Mouse (Mus musculus) hindbrain, embryonic 15.5 days (tissue): ENCODE measurements around the gene Ube2m. TPM values are rescaled to one million over a fixed set of nuclear protein-coding genes. Genes with fewer than 3 reads are reported as not detected.

Experiments used
- ATAC-seq: fragments of 200-750 bp; cut with Nextera tagmentation; 2 replicates; pipeline ENCODE4 v1.8.0; 2017; ENCODE audit warnings: low read depth, moderate number of reproducible peaks, moderate TSS enrichment; ENCODE audit not compliant: low FRiP score
- H3K27ac ChIP-seq: fragments of 300-500 bp; sonication (generic); replicated peaks from 2 replicates; pipeline ENCODE4 v1.5.1; 2015; ENCODE audit warnings: mild to moderate bottlenecking, inconsistent platforms
- H3K27me3 ChIP-seq: fragments of 300-500 bp; sonication (generic); 2 replicates; pipeline ENCODE4 v1.6.1; 2015; ENCODE audit warnings: control low read depth, inconsistent platforms
- H3K36me3 ChIP-seq: fragments of 300-500 bp; sonication (generic); 2 replicates; pipeline ENCODE4 v1.6.1; 2015; ENCODE audit warnings: control low read depth, inconsistent platforms
- H3K4me1 ChIP-seq: fragments of 300-500 bp; sonication (generic); replicated peaks from 2 replicates; pipeline ENCODE4 v1.6.1; 2015; ENCODE audit warnings: control low read depth, inconsistent platforms
- H3K4me2 ChIP-seq: fragments of 300-500 bp; sonication (generic); 2 replicates; pipeline ENCODE4 v1.6.1; 2015; ENCODE audit warnings: moderate library complexity, mild to moderate bottlenecking, inconsistent platforms
- H3K4me3 ChIP-seq: fragments of 300-500 bp; sonication (generic); 2 replicates; pipeline ENCODE4 v1.5.1; 2015; ENCODE audit warnings: mild to moderate bottlenecking, inconsistent platforms
- H3K9ac ChIP-seq: fragments of 300-500 bp; sonication (generic); 2 replicates; pipeline ENCODE4 v1.6.1; 2015; ENCODE audit warnings: inconsistent platforms
- H3K9me3 ChIP-seq: fragments of 300-500 bp; sonication (generic); 2 replicates; pipeline ENCODE4 v1.6.1; 2016; ENCODE audit warnings: control low read depth, inconsistent platforms
- WGBS: fragments of 180-500 bp; shearing (Covaris S2); methylation state at CpG from one replicate; pipeline ENCODE4 v1.1.7; 2015; 5-methylcytosine and 5-hydroxymethylcytosine counted together
- polyA plus RNA-seq: library from polyadenylated mRNA; unstranded; fragments of >200 nt; fragmentation: Nextera tagmentation; extraction: Ambion mirVana; gene quantifications from 2 replicates; pipeline ENCODE4 v1.2.1, GENCODE M21; 2015

Ube2m gene
- polyA plus RNA-seq, 1 experiment from 2014 or later: 163 TPM

- Histone ChIP-seq H3K4me3 (no peak overlapping the region), H3K27me3 (no peaks in the 10 kb centered on the region), H3K9ac (no peak overlapping the region), H3K4me2 (no peak overlapping the region), H3K36me3 (no peaks in the 10 kb centered on the region), H3K4me1 (no peaks in the 10 kb centered on the region), H3K9me3 (no peaks in the 10 kb centered on the region), H3K27ac (no peak overlapping the region)
- 93% methylated on average over 10 of the region's 10 CpGs for WGBS
- no peak for ATAC-seq
Observed at GRCm38 (mm10) chr7:12993148-12993547, 44.9 kb downstream of the Ube2m start.

GRCm38 (mm10) chr7:12992222-12992621 is 45.9 kb downstream of the Ube2m start:
- Histone ChIP-seq H3K4me2 (no peak overlapping the region), H3K4me1 (no peaks in the 10 kb centered on the region), H3K9me3 (no peaks in the 10 kb centered on the region), H3K36me3 (no peaks in the 10 kb centered on the region), H3K9ac (no peak overlapping the region), H3K27me3 (no peaks in the 10 kb centered on the region), H3K27ac (no peak overlapping the region), H3K4me3 (no peak overlapping the region)
- 5% methylated on average over 3 of the region's 3 CpGs for WGBS
- no peak for ATAC-seq

- ATAC-seq: no peak
- no peak overlapping the region for H3K9ac ChIP-seq
- no peak overlapping the region for H3K4me3 ChIP-seq
- no peak overlapping the region for H3K27ac ChIP-seq
- WGBS: 87% methylated on average over 8 of the region's 8 CpGs
- no peak overlapping the region for H3K4me2 ChIP-seq
- no peaks in the 10 kb centered on the region for H3K9me3 ChIP-seq
- no peaks in the 10 kb centered on the region for H3K36me3 ChIP-seq
- no peaks in the 10 kb centered on the region for H3K27me3 ChIP-seq
- no peaks in the 10 kb centered on the region for H3K4me1 ChIP-seq
Observed at GRCm38 (mm10) chr7:12987409-12988189, 50.5 kb downstream of the Ube2m start.

GRCm38 (mm10) chr7:12986906-12987305 is 51.2 kb downstream of the Ube2m start:
- Histone ChIP-seq H3K4me3 (no peak overlapping the region), H3K27ac (no peak overlapping the region), H3K36me3 (no peaks in the 10 kb centered on the region; the same call in 1 of the 2 replicates), H3K9me3 (no peaks in the 10 kb centered on the region), H3K4me1 (no peaks in the 10 kb centered on the region), H3K27me3 (no peaks in the 10 kb centered on the region), H3K9ac (no peak overlapping the region), H3K4me2 (no peak overlapping the region)
- no peak for ATAC-seq
- 86% methylated on average over 8 of the region's 8 CpGs for WGBS

- no peak overlapping the region for H3K27ac ChIP-seq
- no peak overlapping the region for H3K9ac ChIP-seq
- no peaks in the 10 kb centered on the region; the same call in 1 of the 2 replicates for H3K36me3 ChIP-seq
- WGBS: 100% methylated on average over 1 of the region's 1 CpGs
- H3K4me3 ChIP-seq: no peak overlapping the region
- H3K9me3 ChIP-seq: no peaks in the 10 kb centered on the region
- H3K4me2 ChIP-seq: no peak overlapping the region
- no peak for ATAC-seq
- H3K27me3 ChIP-seq: no peaks in the 10 kb centered on the region
- H3K4me1 ChIP-seq: no peaks in the 10 kb centered on the region
Observed at GRCm38 (mm10) chr7:12985724-12986123, 52.4 kb downstream of the Ube2m start.

Other genes starting within 250 kb of the Ube2m start
- 28.2 and 33.1 TPM in 2 replicates for gene Zscan18, start 234.6 kb downstream of the Ube2m start, polyA plus RNA-seq
- gene Zfp329, start 219.4 kb downstream of the Ube2m start, polyA plus RNA-seq: 28.3 and 30.0 TPM in 2 replicates
- 26.2 and 27.6 TPM in 2 replicates for gene Zfp110, start 203.5 kb downstream of the Ube2m start, polyA plus RNA-seq
- 7.5 TPM in 2 replicates for gene Zfp128, start 157.1 kb downstream of the Ube2m start, polyA plus RNA-seq
- gene Zscan22, start 140.5 kb downstream of the Ube2m start, polyA plus RNA-seq: 9.9 and 12.4 TPM in 2 replicates
- gene Rps5, start 116.0 kb downstream of the Ube2m start, polyA plus RNA-seq: 549 and 585 TPM in 2 replicates
- 1.1 and 1.3 TPM in 2 replicates for gene Rnf225, start 110.9 kb downstream of the Ube2m start, polyA plus RNA-seq
- gene Zfp324, start 72.4 kb downstream of the Ube2m start, polyA plus RNA-seq: 13.4 and 13.6 TPM in 2 replicates
- gene Zfp446, start 60.4 kb downstream of the Ube2m start, polyA plus RNA-seq: 11.7 and 11.8 TPM in 2 replicates
- 0.39 and 0.45 TPM in 2 replicates for gene Slc27a5, start 40.1 kb downstream of the Ube2m start, polyA plus RNA-seq
- gene Trim28, start 39.2 kb downstream of the Ube2m start, polyA plus RNA-seq: 217 and 230 TPM in 2 replicates
- 40.7 and 42.5 TPM in 2 replicates for gene Zbtb45, start 28.2 kb downstream of the Ube2m start, polyA plus RNA-seq
- 170 and 171 TPM in 2 replicates for gene Chmp2a, start 3.5 kb downstream of the Ube2m start, polyA plus RNA-seq
- gene Mzf1, start 16.5 kb upstream of the Ube2m start, polyA plus RNA-seq: 9.0 and 9.3 TPM in 2 replicates
- gene Vmn1r85, start 56.9 kb upstream of the Ube2m start, polyA plus RNA-seq: 0.13 and 0.14 TPM in 2 replicates
- gene Vmn1r86, start 81.6 kb upstream of the Ube2m start, polyA plus RNA-seq: 0.03 TPM in 1 of 2 replicates, not detected in the other
- not detected in 2 replicates for gene Vmn1r87, start 101.9 kb upstream of the Ube2m start, polyA plus RNA-seq
- not detected in 2 replicates for gene Vmn1r88, start 121.3 kb upstream of the Ube2m start, polyA plus RNA-seq
- gene Vmn1r89, start 174.7 kb upstream of the Ube2m start, polyA plus RNA-seq: not detected in 2 replicates
- gene Lig1, start 239.0 kb upstream of the Ube2m start, polyA plus RNA-seq: 38.2 and 41.1 TPM in 2 replicates
- 11.8 and 14.2 TPM in 2 replicates for gene Zswim9, start 240.4 kb upstream of the Ube2m start, polyA plus RNA-seq